In genomic region chr17:75027358-75028131, GRCm38 (mm10) we compare ENCODE assay signal across 9 mouse cellular contexts. TPM values are rescaled to one million over a fixed set of nuclear protein-coding genes. Genes with fewer than 3 reads are reported as not detected.
DNase-seq lines count a peak whose midpoint lies in the region.
"Had no signal": no experiment of that assay in that cellular context is flagged by ENCODE, and none has a peak within 500 bp of the region (broad histone marks: within the 10 kb centered on the region; RNA-seq: fewer than 3 reads in every experiment).

No protein-coding gene starts in this region.

- intact Hi-C loops in heart, postnatal 14 days (cut with DNase I), result no loop called here

- DNase-seq in cerebellum, postnatal 10 days, result peak; percentile 33 to 45
- DNase-seq in cerebellum, postnatal 36 days, result no peak
- DNase-seq in ovary, postnatal 36 days (ENCODE audit: low spot score), result peak; percentile 28
- no peak for DNase-seq in ovary, postnatal 14 days (ENCODE audit: low spot score)
- DNase-seq in heart, postnatal 14 days, result peak; percentile 67 to 77
- peak; percentile 11 for DNase-seq in right cerebral cortex, postnatal 25 days
- no peak for DNase-seq in thymus, postnatal 14 days
- DNase-seq in cerebellum, adult 11 months, result no peak
- DNase-seq: cerebellum, adult 9-10 months had no signal

RNA-seq across cellular contexts. Expression of gene Ltbp1, which starts 22.2 kb away (rescaled TPM):
- total RNA-seq in heart, postnatal 14 days (2021), result 10 to 100 TPM; 53.0 to 53.6 TPM

Comparison
In these comparisons a context has a peak if more than half of its experiments do, and no peak if none do; other contexts are left out.
1. DNase-seq: peak in cerebellum, postnatal 10 days (2 of 2), ovary, postnatal 36 days (single experiment), heart, postnatal 14 days (2 of 2) and right cerebral cortex, postnatal 25 days (single experiment); none in cerebellum, postnatal 36 days (0 of 2), ovary, postnatal 14 days (single experiment), thymus, postnatal 14 days (single experiment) and cerebellum, adult 11 months (single experiment).